Mouse (Mus musculus): ENCODE measurements around the gene Pank4. TPM values are rescaled to one million over a fixed set of nuclear protein-coding genes. Genes with fewer than 3 reads are reported as not detected.

Pank4 gene
- total and polyA plus RNA-seq, 3 experiments = 22.4 to 34.7 (median 27.6) TPM

- Histone ChIP-seq H3K27me3 (replicated peaks) (peaks cover 96% of the 10 kb centered on the region), H3K27ac (ENCODE audit: insufficient read depth, low read depth) (no peak overlapping the region), H3K36me3 (replicated peaks in 1 of 2; ENCODE audit: control insufficient read depth in 1 of 2, insufficient read depth in 1 of 2, low read length in 1 of 2) (no peaks in the 10 kb centered on the region), H3K9ac (ENCODE audit: insufficient read depth, low read depth) (no peak overlapping the region), H3K79me2 (replicated peaks; ENCODE audit: control insufficient read depth, extremely low read depth, insufficient read depth, poor library complexity, severe bottlenecking) (no peaks in the 10 kb centered on the region), H3K4me1 (ENCODE audit: control insufficient read depth in 1 of 2, insufficient read depth in 2 of 2) (peaks cover 0 to 7% of the 10 kb centered on the region in 2 experiments; a peak in 1 of 4 replicates), H3K4me2 (ENCODE audit: insufficient read depth, low read depth, poor library complexity, severe bottlenecking) (no peak overlapping the region), H3K4me3 (replicated peaks in 1 of 3; ENCODE audit: low read depth in 2 of 3, low read length in 2 of 3, poor library complexity in 1 of 3) (no peak overlapping the region), H3K9me3 (replicated peaks; ENCODE audit: low read length) (no peaks in the 10 kb centered on the region)
- in situ Hi-C loops (cut with MboI; ENCODE audit: low pct_ligation_motif_present, low pct_unique_long_range_greater_than_20kb, low sequenced_read_pairs) = no loop called here
- dilution Hi-C loops (cut with MboI; ENCODE audit: extremely low pct_ligation_motif_present, extremely low pct_unique_long_range_greater_than_20kb, low sequenced_read_pairs) = no loop called here
- no peak for TF ChIP-seq CHD1 (IDR thresholded peaks at IDR 0.05; ENCODE audit: low read depth, low read length)
- no peak for TF ChIP-seq PAX5 (IDR thresholded peaks at IDR 0.05; ENCODE audit: low read length)
- no peak for TF ChIP-seq POLR2AphosphoS2 (IDR thresholded peaks at IDR 0.05; ENCODE audit: low read depth, low read length)
- TF ChIP-seq USF1 (IDR thresholded peaks at IDR 0.05; ENCODE audit: low read depth, low read length) = no peak
- TF ChIP-seq ZKSCAN1 (IDR thresholded peaks at IDR 0.05; ENCODE audit: borderline replicate concordance, low read depth, low read length) = no peak
- no peak for TF ChIP-seq SMC3 (IDR thresholded peaks at IDR 0.05; ENCODE audit: low read depth, low read length)
- no peak for TF ChIP-seq JUND (conservative IDR thresholded peaks at IDR 0.05; ENCODE audit: low read depth, low read length)
- TF ChIP-seq BHLHE40 (IDR thresholded peaks at IDR 0.05; ENCODE audit: low read depth, low read length) = no peak
- TF ChIP-seq MXI1 (IDR thresholded peaks at IDR 0.05; ENCODE audit: low read depth, low read length) = no peak
- TF ChIP-seq EP300 (IDR thresholded peaks at IDR 0.05; ENCODE audit: low read length) = no peak
- no peak for TF ChIP-seq MAZ (IDR thresholded peaks at IDR 0.05; ENCODE audit: low read depth, low read length)
- TF ChIP-seq MEF2A (IDR thresholded peaks at IDR 0.05; ENCODE audit: borderline replicate concordance, low read depth, low read length) = no peak
- TF ChIP-seq KAT2A (IDR thresholded peaks at IDR 0.05; ENCODE audit: insufficient replicate concordance, low read length) = no peak
- DNase-seq (ENCODE audit: extremely low read depth) = no peak
Observed at GRCm38 (mm10) chr4:155017253-155017878, 53.4 kb downstream of the Pank4 start.

- dilution Hi-C loops (cut with MboI; ENCODE audit: extremely low pct_ligation_motif_present, extremely low pct_unique_long_range_greater_than_20kb, low sequenced_read_pairs) = no loop called here
- Histone ChIP-seq H3K27me3 (replicated peaks) (peaks cover 98% of the 10 kb centered on the region), H3K9ac (ENCODE audit: insufficient read depth, low read depth) (no peak overlapping the region), H3K27ac (ENCODE audit: insufficient read depth, low read depth) (no peak overlapping the region), H3K36me3 (replicated peaks in 1 of 2; ENCODE audit: control insufficient read depth in 1 of 2, insufficient read depth in 1 of 2, low read length in 1 of 2) (no peaks in the 10 kb centered on the region), H3K79me2 (replicated peaks; ENCODE audit: control insufficient read depth, extremely low read depth, insufficient read depth, poor library complexity, severe bottlenecking) (no peaks in the 10 kb centered on the region), H3K9me3 (replicated peaks; ENCODE audit: low read length) (no peaks in the 10 kb centered on the region), H3K4me1 (ENCODE audit: control insufficient read depth in 1 of 2, insufficient read depth in 2 of 2) (peaks cover 0 to 5% of the 10 kb centered on the region in 2 experiments; a peak in 1 of 4 replicates), H3K4me2 (ENCODE audit: insufficient read depth, low read depth, poor library complexity, severe bottlenecking) (no peak overlapping the region), H3K4me3 (replicated peaks in 1 of 3; ENCODE audit: low read depth in 2 of 3, low read length in 2 of 3, poor library complexity in 1 of 3) (no peak overlapping the region)
- TF ChIP-seq SMC3 (IDR thresholded peaks at IDR 0.05; ENCODE audit: low read depth, low read length) (no peak), POLR2AphosphoS2 (IDR thresholded peaks at IDR 0.05; ENCODE audit: low read depth, low read length) (no peak), MEF2A (IDR thresholded peaks at IDR 0.05; ENCODE audit: borderline replicate concordance, low read depth, low read length) (no peak)
- no peak for DNase-seq (ENCODE audit: extremely low read depth)
- in situ Hi-C loops (cut with MboI; ENCODE audit: low pct_ligation_motif_present, low pct_unique_long_range_greater_than_20kb, low sequenced_read_pairs) = no loop called here
Observed at GRCm38 (mm10) chr4:155018066-155018465, 54.1 kb downstream of the Pank4 start.
